Mouse (Mus musculus) intestine, embryonic 15.5 days (tissue): Measurements from ENCODE around the gene Dydc2. TPM values are rescaled to one million over a fixed set of nuclear protein-coding genes. Genes with fewer than 3 reads are reported as not detected.

Experiments
- ATAC-seq: fragments of 200-750 bp; cut with Nextera tagmentation; 2 replicates; pipeline ENCODE4 v1.8.0; 2017; ENCODE audit warnings: moderate TSS enrichment, moderate library complexity
- H3K27ac ChIP-seq: fragments of 300-500 bp; sonication (generic); 2 replicates; pipeline ENCODE4 v1.5.1; 2015; ENCODE audit warnings: mild to moderate bottlenecking, inconsistent platforms
- H3K27me3 ChIP-seq: fragments of 300-500 bp; sonication (generic); replicated peaks from 2 replicates; pipeline ENCODE4 v1.6.1; 2015; ENCODE audit warnings: inconsistent platforms
- H3K36me3 ChIP-seq: fragments of 300-500 bp; sonication (generic); 2 replicates; pipeline ENCODE4 v1.6.1; 2015; ENCODE audit warnings: inconsistent platforms
- H3K4me1 ChIP-seq: fragments of 300-500 bp; sonication (generic); replicated peaks from 2 replicates; pipeline ENCODE4 v1.6.1; 2015; ENCODE audit warnings: inconsistent platforms
- H3K4me2 ChIP-seq: fragments of 300-500 bp; sonication (generic); replicated peaks from 2 replicates; pipeline ENCODE4 v1.6.1; 2015; ENCODE audit warnings: mild to moderate bottlenecking, inconsistent platforms
- H3K4me3 ChIP-seq: fragments of 300-500 bp; sonication (generic); replicated peaks from 2 replicates; pipeline ENCODE4 v1.5.1; 2015; ENCODE audit warnings: inconsistent platforms
- H3K9ac ChIP-seq: fragments of 300-500 bp; sonication (generic); 2 replicates; pipeline ENCODE4 v1.6.1; 2015; ENCODE audit warnings: inconsistent platforms
- H3K9me3 ChIP-seq: fragments of 300-500 bp; sonication (generic); 2 replicates; pipeline ENCODE4 v1.6.1; 2016; ENCODE audit warnings: inconsistent platforms
- WGBS: fragments of 180-500 bp; shearing (Covaris S2); methylation state at CpG from one replicate; pipeline ENCODE4 v1.1.7; 2015; 5-methylcytosine and 5-hydroxymethylcytosine counted together
- polyA plus RNA-seq: library from polyadenylated mRNA; unstranded; fragments of >200 nt; fragmentation: Nextera tagmentation; extraction: Ambion mirVana; gene quantifications from 2 replicates; pipeline ENCODE4 v1.2.1, GENCODE M21; 2015

Gene Dydc2
- polyA plus RNA-seq, 1 experiment from 2014 or later = not detected

DNA sequence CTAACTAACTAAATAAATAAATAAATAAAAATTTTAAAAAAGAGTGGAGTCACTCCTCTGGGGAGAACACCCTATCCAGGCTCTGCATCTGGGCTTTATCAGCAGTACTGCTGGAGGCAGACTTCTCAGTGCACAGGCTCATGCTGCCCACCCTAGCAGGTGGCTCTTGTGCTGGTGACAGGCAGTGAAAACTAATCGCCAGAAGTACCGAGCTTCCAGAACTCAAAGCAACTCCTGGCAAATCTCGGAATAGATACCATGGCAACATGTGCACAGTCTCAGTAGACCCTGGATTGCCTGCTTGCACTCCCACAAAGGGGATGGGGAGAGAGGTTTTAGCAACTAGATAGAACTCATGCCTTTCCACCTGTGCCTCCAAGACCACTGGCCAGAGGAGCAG lies 62.1 kb downstream of the Dydc2 start:
- 36% methylated on average over 3 of the region's 3 CpGs for WGBS
- no peak overlapping the region for H3K4me3 ChIP-seq
- H3K27ac ChIP-seq = peak overlapping the region; percentile 22; the same call in 1 of the 2 replicates
- H3K4me2 ChIP-seq = no peak overlapping the region
- no peak for ATAC-seq
- no peaks in the 10 kb centered on the region for H3K27me3 ChIP-seq
- H3K4me1 ChIP-seq = peaks cover 32% of the 10 kb centered on the region
- H3K9me3 ChIP-seq = no peaks in the 10 kb centered on the region
- H3K9ac ChIP-seq = no peak overlapping the region
- H3K36me3 ChIP-seq = no peaks in the 10 kb centered on the region

DNA sequence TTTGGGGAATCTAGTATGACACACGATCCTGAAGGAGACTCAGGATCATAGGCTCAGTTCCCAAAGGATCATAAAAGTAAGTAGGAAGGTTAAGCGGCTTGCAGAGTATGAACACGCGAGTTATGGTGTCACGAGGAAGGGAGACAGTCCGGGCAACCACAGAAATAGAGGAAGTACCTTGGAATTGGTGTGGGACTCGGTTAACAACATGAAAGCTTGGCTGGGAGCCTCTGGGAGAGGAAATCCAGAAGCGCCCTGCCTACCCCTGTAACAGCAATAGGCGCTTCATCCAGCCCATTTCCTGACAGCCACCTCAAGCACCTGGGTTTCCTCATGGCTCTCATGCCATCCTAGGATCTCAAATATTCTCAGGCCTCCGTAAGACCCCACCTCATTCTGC lies 62.7 kb downstream of the Dydc2 start:
- no peak overlapping the region for H3K4me3 ChIP-seq
- H3K4me2 ChIP-seq = no peak overlapping the region
- WGBS = 80% methylated on average over 10 of the region's 10 CpGs
- no peaks in the 10 kb centered on the region for H3K9me3 ChIP-seq
- H3K36me3 ChIP-seq = no peaks in the 10 kb centered on the region
- no peaks in the 10 kb centered on the region for H3K27me3 ChIP-seq
- H3K4me1 ChIP-seq = peaks cover 32% of the 10 kb centered on the region
- H3K27ac ChIP-seq = no peak overlapping the region
- no peak for ATAC-seq
- H3K9ac ChIP-seq = no peak overlapping the region

DNA sequence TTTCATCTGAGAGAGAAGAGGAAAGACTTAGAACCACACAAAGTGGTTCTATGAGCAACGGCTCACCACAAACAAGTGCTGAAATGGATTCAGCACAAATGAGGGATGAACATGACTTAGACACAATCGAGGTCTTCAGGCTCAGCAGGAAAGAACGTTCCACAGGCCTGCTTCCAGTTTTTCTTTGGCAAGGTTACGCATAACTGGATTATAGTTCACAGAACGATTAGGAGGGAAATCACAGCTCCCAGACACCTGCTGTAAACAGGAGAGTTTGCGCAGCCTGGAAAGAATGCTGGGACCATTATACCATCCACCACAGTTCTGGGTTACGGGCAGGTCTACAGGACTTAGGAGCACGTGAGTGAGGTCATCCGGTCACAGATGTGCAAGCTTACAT lies 63.3 kb downstream of the Dydc2 start:
- Histone ChIP-seq H3K9ac (no peak overlapping the region), H3K27me3 (no peaks in the 10 kb centered on the region), H3K27ac (no peak overlapping the region), H3K9me3 (no peaks in the 10 kb centered on the region), H3K4me2 (no peak overlapping the region), H3K36me3 (no peaks in the 10 kb centered on the region), H3K4me3 (no peak overlapping the region), H3K4me1 (peaks cover 32% of the 10 kb centered on the region)
- no peak for ATAC-seq
- 81% methylated on average over 9 of the region's 9 CpGs for WGBS

DNA sequence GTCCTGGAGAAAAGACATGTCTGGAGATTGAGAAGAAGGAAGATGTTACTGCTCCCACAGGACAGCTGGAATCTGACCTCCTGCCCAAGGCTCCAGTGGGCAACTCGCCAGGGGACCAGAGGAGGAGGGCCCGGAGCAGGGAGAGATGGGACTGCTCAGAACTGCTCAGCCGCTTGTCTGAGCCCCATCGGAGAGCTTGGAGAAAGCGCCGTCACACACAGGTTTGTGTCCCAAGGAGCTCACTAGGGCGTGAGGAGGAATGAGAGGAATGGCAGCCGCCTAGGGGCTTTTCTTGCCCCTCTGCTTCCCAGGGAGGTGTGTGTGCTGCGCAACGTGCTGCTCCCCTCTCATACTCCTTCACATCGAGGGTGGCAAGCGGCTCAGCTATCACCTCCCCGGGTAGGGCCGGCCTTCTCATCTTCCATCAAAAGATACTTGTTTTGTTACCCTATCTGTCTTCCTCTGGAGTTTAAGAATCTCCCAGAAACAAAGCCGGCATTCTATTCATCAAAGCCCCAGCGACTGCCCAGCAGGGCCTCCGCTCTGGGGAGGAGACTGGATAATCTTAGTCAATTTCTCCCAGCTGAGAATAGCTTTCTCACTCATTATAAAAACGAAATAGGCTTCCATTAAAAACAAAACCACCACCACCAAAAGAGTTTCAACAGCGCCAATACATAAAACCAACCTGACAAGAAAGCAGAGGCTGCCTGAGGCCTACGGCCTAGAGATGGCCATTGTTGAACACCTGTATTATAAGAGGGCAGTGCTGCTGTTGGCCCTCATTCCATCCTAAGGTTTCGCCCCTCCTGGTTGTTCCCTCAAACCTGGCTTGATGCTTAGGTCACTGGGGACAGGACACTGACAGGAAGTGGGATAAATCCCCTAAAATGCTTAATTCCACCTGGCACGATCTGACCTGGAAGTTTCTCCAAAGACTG lies 64.5 kb downstream of the Dydc2 start:
- H3K9me3 ChIP-seq = no peaks in the 10 kb centered on the region
- H3K4me3 ChIP-seq = no peak overlapping the region
- H3K27me3 ChIP-seq = no peaks in the 10 kb centered on the region
- H3K4me2 ChIP-seq = peak overlapping the region; percentile 25
- no peak for ATAC-seq
- H3K27ac ChIP-seq = no peak overlapping the region
- no peaks in the 10 kb centered on the region for H3K36me3 ChIP-seq
- H3K9ac ChIP-seq = 0 out of 2 replicates have a peak overlapping the region, but pooled peaks have one; percentile 30
- 35% methylated on average over 22 of the region's 22 CpGs for WGBS
- H3K4me1 ChIP-seq = peaks cover 32% of the 10 kb centered on the region

DNA sequence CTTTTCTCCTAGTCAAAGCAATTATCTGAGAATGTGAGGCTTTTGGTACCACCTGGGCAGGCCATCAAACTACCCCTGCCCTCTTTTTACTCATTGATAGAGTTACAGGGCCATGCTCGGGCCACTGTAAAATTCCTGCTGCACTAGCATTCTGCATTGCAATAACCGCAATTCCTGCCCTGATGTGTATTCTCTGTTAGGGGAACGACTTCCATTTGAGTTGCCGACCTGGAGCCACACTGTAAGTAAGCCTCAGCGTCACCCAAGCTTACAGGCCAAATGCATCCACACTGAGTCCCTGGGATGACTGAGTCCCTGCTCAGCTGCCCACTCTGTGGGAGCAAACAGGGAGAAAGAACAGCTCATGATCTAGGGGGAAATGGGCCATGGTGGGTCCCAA lies 67.4 kb downstream of the Dydc2 start:
- Histone ChIP-seq H3K9ac (no peak overlapping the region), H3K27me3 (no peaks in the 10 kb centered on the region), H3K4me2 (no peak overlapping the region), H3K4me3 (no peak overlapping the region), H3K9me3 (no peaks in the 10 kb centered on the region), H3K4me1 (peaks cover 17% of the 10 kb centered on the region; the same call in 1 of the 2 replicates), H3K27ac (no peak overlapping the region), H3K36me3 (no peaks in the 10 kb centered on the region)
- ATAC-seq = no peak
- WGBS = 89% methylated on average over 5 of the region's 5 CpGs

DNA sequence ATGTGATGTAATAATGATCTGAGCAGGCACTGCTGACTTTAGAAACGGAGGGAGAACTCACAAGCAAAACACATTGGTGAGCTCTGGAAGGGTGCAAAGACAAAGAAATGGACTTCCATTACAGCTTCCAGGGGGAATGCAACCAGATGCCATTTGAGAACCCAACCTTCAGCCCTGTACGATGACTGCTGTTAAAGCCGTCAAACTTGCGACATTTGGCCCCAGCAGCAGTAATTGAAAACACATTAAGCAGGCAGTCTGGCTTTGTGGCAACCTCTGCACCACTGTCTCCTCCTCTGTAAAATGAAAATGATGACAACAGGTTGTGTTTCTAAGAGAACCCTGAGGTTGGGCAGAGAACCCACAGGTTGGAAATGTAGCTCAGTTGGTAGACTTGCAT lies 68.2 kb downstream of the Dydc2 start:
- H3K27me3 ChIP-seq = no peaks in the 10 kb centered on the region
- no peak overlapping the region for H3K4me3 ChIP-seq
- no peak for ATAC-seq
- no peaks in the 10 kb centered on the region for H3K9me3 ChIP-seq
- H3K36me3 ChIP-seq = no peaks in the 10 kb centered on the region
- no peak overlapping the region for H3K4me2 ChIP-seq
- no peak overlapping the region for H3K9ac ChIP-seq
- no peak overlapping the region for H3K27ac ChIP-seq
- WGBS = 77% methylated on average over 4 of the region's 4 CpGs
- H3K4me1 ChIP-seq = peaks cover 15% of the 10 kb centered on the region; the same call in 1 of the 2 replicates

DNA sequence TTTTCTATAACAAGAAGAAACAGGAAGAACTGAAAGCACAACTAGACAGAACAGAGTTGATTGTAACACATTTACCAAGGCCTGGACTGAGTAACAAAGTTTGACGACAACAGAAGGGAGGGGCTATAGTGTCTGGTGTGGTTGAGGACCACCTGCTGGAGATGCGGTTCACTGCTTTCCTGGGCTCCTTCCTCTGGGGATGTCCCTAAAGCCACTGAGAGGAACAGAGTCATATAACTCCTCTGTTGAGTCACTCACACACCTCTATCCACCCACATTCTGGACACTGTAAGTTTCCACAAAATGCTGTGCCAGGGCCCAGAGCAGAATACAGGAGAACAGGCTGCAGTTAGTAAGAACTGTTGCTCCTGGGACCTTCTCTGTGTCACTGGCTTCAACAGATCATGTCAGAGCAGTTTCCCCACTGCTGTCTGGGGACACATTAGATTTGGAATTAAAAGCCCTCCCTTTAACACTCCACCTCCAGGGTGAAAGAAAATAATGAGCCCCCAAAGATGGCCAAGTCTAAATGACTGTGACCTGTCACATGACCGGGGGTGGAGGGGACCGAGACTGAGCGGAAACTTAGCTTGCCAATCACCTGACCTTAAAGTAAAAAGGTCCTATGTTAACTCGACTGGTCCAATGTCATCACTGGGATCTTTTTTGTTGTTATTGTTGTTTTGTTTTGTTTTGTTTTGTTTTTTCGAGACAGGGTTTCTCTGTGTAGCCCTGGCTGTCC lies 68.9 kb downstream of the Dydc2 start:
- Histone ChIP-seq H3K27me3 (no peaks in the 10 kb centered on the region), H3K9me3 (no peaks in the 10 kb centered on the region), H3K4me2 (no peak overlapping the region), H3K4me3 (no peak overlapping the region), H3K4me1 (peaks cover 14% of the 10 kb centered on the region; the same call in 1 of the 2 replicates), H3K36me3 (no peaks in the 10 kb centered on the region), H3K27ac (no peak overlapping the region), H3K9ac (no peak overlapping the region)
- WGBS = 83% methylated on average over 7 of the region's 7 CpGs
- no peak for ATAC-seq

Other genes starting within 250 kb of the Dydc2 start
- gene Sh2d4b, start 175.9 kb downstream of the Dydc2 start, polyA plus RNA-seq = 0.13 and 0.14 TPM in 2 replicates
- 56.8 and 61.0 TPM in 2 replicates for gene Tspan14, start 102.4 kb downstream of the Dydc2 start, polyA plus RNA-seq
- gene Fam213a, start 55.4 kb downstream of the Dydc2 start, polyA plus RNA-seq = 51.6 and 54.4 TPM in 2 replicates
- not detected in 2 replicates for gene Dydc1, start 3.7 kb upstream of the Dydc2 start, polyA plus RNA-seq
- gene Mat1a, start 35.8 kb upstream of the Dydc2 start, polyA plus RNA-seq = 3.5 and 6.7 TPM in 2 replicates
- gene Sftpa1, start 62.6 kb upstream of the Dydc2 start, polyA plus RNA-seq = 0.06 TPM in 1 of 2 replicates, not detected in the other
- 0.36 and 0.54 TPM in 2 replicates for gene Mbl1, start 82.2 kb upstream of the Dydc2 start, polyA plus RNA-seq
- gene Sftpd, start 115.9 kb upstream of the Dydc2 start, polyA plus RNA-seq = not detected in 2 replicates
- 0.08 TPM in 1 of 2 replicates, not detected in the other for gene Gm2832, start 209.6 kb upstream of the Dydc2 start, polyA plus RNA-seq